Mouse (Mus musculus) megakaryocyte, embryonic 14.5 days (primary cell): ENCODE results near the gene Rai14. TPM values are rescaled to one million over a fixed set of nuclear protein-coding genes. Genes with fewer than 3 reads are reported as not detected.

ENCODE experiments used
- H3K27me3 ChIP-seq: replicated peaks from 2 replicates; pipeline ENCODE3; 2012; ENCODE audit warnings: inconsistent platforms
- H3K36me3 ChIP-seq: replicated peaks from 2 replicates; pipeline ENCODE3; 2012; ENCODE audit warnings: low read length, inconsistent platforms, mixed read lengths
- H3K4me1 ChIP-seq: 2 replicates; pipeline ENCODE4 v1.6.1; 2012; ENCODE audit warnings: inconsistent platforms
- H3K4me3 ChIP-seq: replicated peaks from 2 replicates; pipeline ENCODE3; 2012; ENCODE audit warnings: moderate library complexity, mild to moderate bottlenecking, inconsistent platforms
- H3K9me3 ChIP-seq: 2 replicates; pipeline ENCODE4 v1.6.1; 2012; ENCODE audit warnings: inconsistent platforms
- FLI1 ChIP-seq: IDR thresholded peaks from 2 replicates; pipeline ENCODE4 v1.6.1; 2012; ENCODE audit warnings: low read length, inconsistent platforms, mixed read lengths
- GATA1 ChIP-seq: IDR thresholded peaks from 3 replicates; pipeline ENCODE4 v1.6.1; 2012; ENCODE audit warnings: mixed read lengths, low read length, inconsistent platforms, borderline replicate concordance
- polyA plus RNA-seq: library from polyadenylated mRNA; stranded (reverse); fragments of >175 nt; gene quantifications from 2 replicates; pipeline ENCODE4 v1.2.3, GENCODE M21; 2012; ENCODE audit warnings: low replicate concordance; ENCODE audit not compliant: insufficient read depth

The Rai14 gene
- polyA plus RNA-seq, 1 experiment = 2.1 TPM

DNA sequence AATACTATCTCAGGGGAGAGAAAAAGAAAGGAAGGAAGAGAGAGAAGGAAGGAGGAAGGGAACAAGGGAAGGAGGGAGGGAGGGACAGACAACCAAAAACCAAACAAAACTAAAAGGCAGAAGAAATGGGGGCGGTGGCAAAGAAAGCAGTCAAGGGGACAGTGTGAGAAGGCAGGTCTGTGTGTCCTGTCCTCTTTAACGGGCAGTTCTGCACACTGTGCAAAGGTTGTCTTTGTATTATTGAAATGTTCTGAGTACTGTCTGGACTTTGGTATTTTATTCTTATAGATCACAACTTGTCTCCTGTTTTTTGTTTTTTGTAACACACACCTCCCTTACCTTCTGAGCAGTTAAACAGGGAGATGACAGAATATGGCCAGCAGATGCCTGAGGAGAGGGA, 55.6 kb downstream of the Rai14 start:
- peaks cover 37% of the 10 kb centered on the region for H3K4me1 ChIP-seq
- no peak for TF ChIP-seq GATA1
- TF ChIP-seq FLI1 = no peak
- H3K4me3 ChIP-seq = no peak overlapping the region
- peaks cover 5% of the 10 kb centered on the region for H3K36me3 ChIP-seq
- H3K9me3 ChIP-seq = no peaks in the 10 kb centered on the region
- no peaks in the 10 kb centered on the region for H3K27me3 ChIP-seq

DNA sequence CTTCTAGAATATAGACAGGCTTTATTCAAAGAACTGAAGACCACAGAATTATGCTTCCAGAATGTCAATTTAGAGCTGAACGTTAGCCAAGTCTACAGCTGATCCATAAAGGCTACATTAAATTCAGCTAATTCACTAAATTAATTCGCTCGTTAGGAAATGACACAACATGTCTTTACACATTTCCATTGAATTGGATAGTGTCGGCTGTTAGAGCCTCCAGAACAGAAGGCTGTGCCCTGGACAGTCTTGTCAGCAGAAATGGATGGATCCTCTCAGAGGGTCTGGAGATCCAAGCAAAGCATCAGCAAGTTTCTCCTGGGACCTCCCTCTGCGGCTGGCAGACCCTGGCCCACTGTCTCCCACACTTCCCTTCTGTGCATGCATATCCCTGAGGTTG, 58.3 kb downstream of the Rai14 start:
- no peak for TF ChIP-seq FLI1
- TF ChIP-seq GATA1 = no peak
- H3K4me3 ChIP-seq = no peak overlapping the region
- no peaks in the 10 kb centered on the region for H3K9me3 ChIP-seq
- H3K27me3 ChIP-seq = no peaks in the 10 kb centered on the region
- peaks cover 11% of the 10 kb centered on the region for H3K4me1 ChIP-seq
- peaks cover 5% of the 10 kb centered on the region for H3K36me3 ChIP-seq

GRCm38 (mm10) chr15:10655151-10655905, 59.1 kb downstream of the Rai14 start:
- Histone ChIP-seq H3K9me3 (no peaks in the 10 kb centered on the region), H3K4me3 (no peak overlapping the region), H3K27me3 (no peaks in the 10 kb centered on the region), H3K4me1 (peaks cover 2% of the 10 kb centered on the region; the same call in 1 of the 2 replicates), H3K36me3 (peaks cover 1% of the 10 kb centered on the region)
- TF ChIP-seq FLI1 (no peak), GATA1 (no peak)

DNA sequence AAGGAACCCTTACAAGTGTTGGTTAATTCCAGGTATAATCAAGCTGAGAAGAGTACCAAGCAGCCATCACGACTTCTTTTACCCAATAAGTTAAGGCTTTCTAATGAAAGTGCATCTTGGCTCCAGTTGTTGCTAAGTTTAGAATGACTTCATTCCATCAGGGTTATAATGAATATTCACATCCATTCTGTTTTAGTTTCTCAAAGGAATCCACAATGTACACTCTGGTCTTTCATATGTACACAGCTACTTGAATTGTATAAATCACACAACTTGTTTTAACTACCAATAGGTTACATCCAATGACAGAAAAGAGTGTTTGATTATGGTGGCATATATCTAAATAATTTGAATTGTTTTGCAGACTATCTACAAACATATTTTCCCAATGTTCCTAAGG, 59.7 kb downstream of the Rai14 start:
- no peaks in the 10 kb centered on the region for H3K4me1 ChIP-seq
- H3K36me3 ChIP-seq = no peaks in the 10 kb centered on the region
- no peak overlapping the region for H3K4me3 ChIP-seq
- no peak for TF ChIP-seq GATA1
- no peak for TF ChIP-seq FLI1
- H3K27me3 ChIP-seq = no peaks in the 10 kb centered on the region
- no peaks in the 10 kb centered on the region for H3K9me3 ChIP-seq

GRCm38 (mm10) chr15:10652931-10653475, 61.4 kb downstream of the Rai14 start:
- no peak for TF ChIP-seq FLI1
- TF ChIP-seq GATA1 = no peak
- H3K9me3 ChIP-seq = no peaks in the 10 kb centered on the region
- H3K36me3 ChIP-seq = no peaks in the 10 kb centered on the region
- H3K27me3 ChIP-seq = no peaks in the 10 kb centered on the region
- H3K4me1 ChIP-seq = peaks cover 4% of the 10 kb centered on the region
- no peak overlapping the region for H3K4me3 ChIP-seq

DNA sequence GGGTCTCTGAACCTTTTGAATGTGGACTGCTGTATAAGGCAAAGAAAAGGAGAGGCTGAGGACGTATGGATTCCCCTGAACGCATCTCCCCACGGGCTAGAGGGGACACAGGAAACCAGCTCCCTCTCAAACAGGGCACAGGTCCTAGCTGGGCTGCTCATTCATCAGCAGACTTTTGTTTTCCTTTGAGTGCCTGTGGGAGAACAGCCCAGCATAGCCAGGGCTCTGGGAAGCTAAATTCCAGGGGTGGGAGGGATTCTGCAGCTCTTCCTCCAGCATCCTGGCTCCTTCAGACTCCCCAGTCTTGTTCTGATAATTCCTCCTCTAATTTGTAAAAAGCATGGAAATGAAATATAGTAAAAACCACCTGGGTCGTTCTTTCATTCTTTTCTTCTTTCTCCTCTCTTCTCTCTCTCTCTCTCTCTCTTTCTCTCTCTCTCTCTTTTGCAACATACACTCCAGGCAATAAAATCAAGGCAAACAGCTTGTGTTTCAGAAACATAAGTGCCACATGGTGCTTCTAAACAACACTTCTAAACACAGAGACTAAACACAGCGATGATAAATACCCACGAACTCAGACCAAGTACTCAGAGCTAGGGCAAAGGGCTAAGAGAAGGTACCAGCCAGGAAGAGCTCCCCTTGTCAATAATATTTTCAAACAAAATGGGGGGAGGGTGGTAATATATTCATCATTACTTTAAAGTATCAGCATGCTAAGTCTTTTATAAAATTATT, 65.9 kb downstream of the Rai14 start:
- Histone ChIP-seq H3K36me3 (peaks cover 15% of the 10 kb centered on the region), H3K9me3 (no peaks in the 10 kb centered on the region), H3K4me3 (no peak overlapping the region), H3K27me3 (no peaks in the 10 kb centered on the region), H3K4me1 (peaks cover 9% of the 10 kb centered on the region)
- TF ChIP-seq GATA1 (no peak), FLI1 (no peak)

DNA sequence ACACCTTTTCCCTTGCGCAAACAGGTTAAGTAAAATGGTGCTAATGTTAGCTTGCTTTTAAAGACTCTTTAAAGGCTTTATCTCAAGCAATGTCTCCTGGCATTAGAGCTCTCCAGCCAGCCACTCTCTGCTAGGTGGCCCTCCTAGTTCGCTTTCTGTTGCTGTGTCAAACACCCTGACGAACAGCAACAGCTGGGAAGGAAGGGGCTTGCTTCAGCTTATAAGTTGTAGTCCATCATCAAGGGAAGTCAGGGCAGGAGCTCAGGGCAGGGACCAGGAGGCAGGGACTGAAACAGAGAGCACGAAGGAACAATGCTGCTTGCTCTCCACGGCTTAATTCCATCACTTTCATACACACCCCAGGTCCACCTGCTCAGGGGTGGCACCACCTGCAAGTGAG, 68.1 kb downstream of the Rai14 start:
- H3K9me3 ChIP-seq = no peaks in the 10 kb centered on the region
- peaks cover 9% of the 10 kb centered on the region for H3K4me1 ChIP-seq
- no peak overlapping the region for H3K4me3 ChIP-seq
- no peaks in the 10 kb centered on the region for H3K27me3 ChIP-seq
- H3K36me3 ChIP-seq = peaks cover 15% of the 10 kb centered on the region
- TF ChIP-seq FLI1 (no peak), GATA1 (no peak)

GRCm38 (mm10) chr15:10645101-10645500, 69.3 kb downstream of the Rai14 start:
- H3K36me3 ChIP-seq = peaks cover 15% of the 10 kb centered on the region
- no peak for TF ChIP-seq FLI1
- no peak for TF ChIP-seq GATA1
- H3K27me3 ChIP-seq = no peaks in the 10 kb centered on the region
- H3K4me3 ChIP-seq = no peak overlapping the region
- H3K9me3 ChIP-seq = no peaks in the 10 kb centered on the region
- H3K4me1 ChIP-seq = peaks cover 9% of the 10 kb centered on the region

DNA sequence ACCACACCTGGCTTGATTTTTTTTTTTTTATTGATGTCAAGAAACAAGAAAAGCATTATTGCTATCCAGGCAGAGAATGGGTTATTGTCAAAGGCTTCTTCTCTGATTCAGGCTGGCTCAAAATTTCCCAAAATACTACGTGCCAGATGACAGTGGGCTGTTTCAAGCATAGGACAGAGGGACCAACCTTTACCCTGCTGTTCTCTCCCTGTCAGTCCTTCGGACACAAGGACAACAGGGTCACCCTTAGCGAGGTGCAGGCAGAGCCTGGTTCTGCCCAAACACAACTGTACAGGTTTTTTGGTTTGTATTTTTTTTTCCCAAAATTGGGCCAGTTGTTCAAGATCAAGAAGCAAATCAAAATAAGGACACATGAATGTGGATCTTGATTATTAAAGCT, 70.6 kb downstream of the Rai14 start:
- no peaks in the 10 kb centered on the region for H3K27me3 ChIP-seq

GRCm38 (mm10) chr15:10643224-10643623, 71.2 kb downstream of the Rai14 start:
- peaks cover 20% of the 10 kb centered on the region for H3K36me3 ChIP-seq
- no peaks in the 10 kb centered on the region for H3K27me3 ChIP-seq
- H3K4me3 ChIP-seq = no peak overlapping the region
- H3K4me1 ChIP-seq = peaks cover 7% of the 10 kb centered on the region
- no peak for TF ChIP-seq GATA1
- TF ChIP-seq FLI1 = no peak
- H3K9me3 ChIP-seq = no peaks in the 10 kb centered on the region

More for the DNA sequence above, 70.6 kb downstream of the Rai14 start:
- Histone ChIP-seq H3K9me3 (no peaks in the 10 kb centered on the region), H3K4me3 (no peak overlapping the region), H3K4me1 (peaks cover 9% of the 10 kb centered on the region), H3K36me3 (peaks cover 16% of the 10 kb centered on the region)
- TF ChIP-seq GATA1 = no peak
- TF ChIP-seq FLI1 = no peak
